Mouse (Mus musculus): ENCODE measurements around the gene Mylk4. TPM values are rescaled to one million over a fixed set of nuclear protein-coding genes. Genes with fewer than 3 reads are reported as not detected.
A peak's percentile ranks its signal among the peaks of the same experiment; 100 is the strongest.

Mylk4 gene
- total RNA-seq, 4 experiments from 2014 or later, result 1,586 to 2,341 (median 2,026) TPM

GRCm38 (mm10) chr13:32712568-32712967 lies 71.2 kb downstream of the Mylk4 start:
- no peak for DNase-seq (ENCODE audit: low spot score in 2 of 2)

- no peak for DNase-seq (ENCODE audit: low spot score in 2 of 2)
These were observed 75.9 kb downstream of the Mylk4 start for GRCm38 (mm10) chr13:32707894-32708293.

GRCm38 (mm10) chr13:32706651-32707288 lies 77.0 kb downstream of the Mylk4 start:
- DNase-seq (ENCODE audit: low spot score in 2 of 2), result no peak

GRCm38 (mm10) chr13:32705315-32705714 lies 78.4 kb downstream of the Mylk4 start:
- no peak for DNase-seq (ENCODE audit: low spot score in 2 of 2)

- DNase-seq (ENCODE audit: low spot score in 2 of 2), result no peak
These were observed 78.8 kb downstream of the Mylk4 start for GRCm38 (mm10) chr13:32704911-32705310.

- DNase-seq (ENCODE audit: low spot score in 2 of 2), result no peak
These were observed 82.2 kb downstream of the Mylk4 start for GRCm38 (mm10) chr13:32701564-32701963.

GRCm38 (mm10) chr13:32699376-32699775 lies 84.4 kb downstream of the Mylk4 start:
- peak in 1 of 2 experiments; percentile 28 for DNase-seq (ENCODE audit: low spot score in 2 of 2)

- no peak for DNase-seq (ENCODE audit: low spot score in 2 of 2)
These were observed 84.8 kb downstream of the Mylk4 start for GRCm38 (mm10) chr13:32698956-32699355.

GRCm38 (mm10) chr13:32693886-32694455 lies 89.8 kb downstream of the Mylk4 start:
- no peak for DNase-seq (ENCODE audit: low spot score in 2 of 2)

- no peak for DNase-seq (ENCODE audit: low spot score in 2 of 2)
These were observed 91.2 kb downstream of the Mylk4 start for GRCm38 (mm10) chr13:32692563-32692962.

GRCm38 (mm10) chr13:32690279-32690678 lies 93.5 kb downstream of the Mylk4 start:
- no peak for DNase-seq (ENCODE audit: low spot score in 2 of 2)

GRCm38 (mm10) chr13:32680868-32681515 lies 102.8 kb downstream of the Mylk4 start:
- DNase-seq (ENCODE audit: low spot score in 2 of 2), result peak in 1 of 2 experiments; percentile 42

GRCm38 (mm10) chr13:32680121-32680551 lies 103.6 kb downstream of the Mylk4 start:
- no peak for DNase-seq (ENCODE audit: low spot score in 2 of 2)

GRCm38 (mm10) chr13:32678998-32679397 lies 104.8 kb downstream of the Mylk4 start:
- DNase-seq (ENCODE audit: low spot score in 2 of 2), result no peak

- DNase-seq (ENCODE audit: low spot score in 2 of 2), result no peak
These were observed 113.0 kb downstream of the Mylk4 start for GRCm38 (mm10) chr13:32670782-32671181.

GRCm38 (mm10) chr13:32668296-32668695 lies 115.5 kb downstream of the Mylk4 start:
- DNase-seq (ENCODE audit: low spot score in 2 of 2), result peak; percentile 8 to 52

GRCm38 (mm10) chr13:32667386-32667785 lies 116.4 kb downstream of the Mylk4 start:
- DNase-seq (ENCODE audit: low spot score in 2 of 2), result no peak

GRCm38 (mm10) chr13:32662041-32662440 lies 121.7 kb downstream of the Mylk4 start:
- DNase-seq (ENCODE audit: low spot score in 2 of 2), result no peak

GRCm38 (mm10) chr13:32660294-32660693 lies 123.5 kb downstream of the Mylk4 start:
- peak; percentile 34 to 35 for DNase-seq (ENCODE audit: low spot score in 2 of 2)

GRCm38 (mm10) chr13:32659271-32659670 lies 124.5 kb downstream of the Mylk4 start:
- no peak for DNase-seq (ENCODE audit: low spot score in 2 of 2)

GRCm38 (mm10) chr13:32657583-32657982 lies 126.2 kb downstream of the Mylk4 start:
- DNase-seq (ENCODE audit: low spot score in 2 of 2), result no peak

Measured in gastrocnemius, adult 8-10 months (tissue).